Mouse (Mus musculus) embryonic facial prominence, embryonic 10.5 days (tissue): ENCODE data around the gene Mrpl2. TPM values are rescaled to one million over a fixed set of nuclear protein-coding genes. Genes with fewer than 3 reads are reported as not detected.

Source experiments
- polyA plus RNA-seq: library from polyadenylated mRNA; unstranded; fragments of >200 nt; fragmentation: Nextera tagmentation; extraction: Ambion mirVana; gene quantifications from 2 replicates; pipeline ENCODE4 v1.2.1, GENCODE M21; 2016

Mrpl2 gene
- polyA plus RNA-seq, 1 experiment from 2014 or later, result 124 TPM

Other genes starting within 250 kb of the Mrpl2 start
- 0.77 TPM in 1 of 2 replicates, not detected in the other for gene Crip3, start 217.3 kb upstream of the Mrpl2 start, polyA plus RNA-seq
- not detected in 2 replicates for gene Slc22a7, start 207.8 kb upstream of the Mrpl2 start, polyA plus RNA-seq
- 0.67 and 0.80 TPM in 2 replicates for gene Ttbk1, start 158.6 kb upstream of the Mrpl2 start, polyA plus RNA-seq
- gene Dnph1, start 149.5 kb upstream of the Mrpl2 start, polyA plus RNA-seq, result 79.9 and 81.6 TPM in 2 replicates
- gene Cul9, start 99.8 kb upstream of the Mrpl2 start, polyA plus RNA-seq, result 5.2 and 6.1 TPM in 2 replicates
- 5.6 and 7.0 TPM in 2 replicates for gene Srf, start 90.1 kb upstream of the Mrpl2 start, polyA plus RNA-seq
- 92.5 and 95.1 TPM in 2 replicates for gene Ptk7, start 16.7 kb upstream of the Mrpl2 start, polyA plus RNA-seq
- gene Klc4, start 207 bp upstream of the Mrpl2 start, polyA plus RNA-seq, result 29.0 and 32.0 TPM in 2 replicates
- 44.3 and 46.9 TPM in 2 replicates for gene Cul7, start 4.1 kb downstream of the Mrpl2 start, polyA plus RNA-seq
- gene Rrp36, start 28.1 kb downstream of the Mrpl2 start, polyA plus RNA-seq, result 61.4 and 68.9 TPM in 2 replicates
- gene Mea1, start 32.6 kb downstream of the Mrpl2 start, polyA plus RNA-seq, result 148 and 156 TPM in 2 replicates
- gene Klhdc3, start 34.7 kb downstream of the Mrpl2 start, polyA plus RNA-seq, result 148 and 151 TPM in 2 replicates
- gene Ppp2r5d, start 58.9 kb downstream of the Mrpl2 start, polyA plus RNA-seq, result 142 and 149 TPM in 2 replicates
- 22.3 and 22.9 TPM in 2 replicates for gene Pex6, start 65.2 kb downstream of the Mrpl2 start, polyA plus RNA-seq
- 0.51 and 0.57 TPM in 2 replicates for gene Gnmt, start 82.9 kb downstream of the Mrpl2 start, polyA plus RNA-seq
- 65.8 and 68.2 TPM in 2 replicates for gene Cnpy3, start 106.0 kb downstream of the Mrpl2 start, polyA plus RNA-seq
- 0.62 and 1.6 TPM in 2 replicates for gene Ptcra, start 117.5 kb downstream of the Mrpl2 start, polyA plus RNA-seq
- gene 2310039H08Rik, start 126.4 kb downstream of the Mrpl2 start, polyA plus RNA-seq, result 44.8 TPM in 2 replicates
- gene Rpl7l1, start 136.4 kb downstream of the Mrpl2 start, polyA plus RNA-seq, result 222 and 236 TPM in 2 replicates
- 3.0 and 4.4 TPM in 2 replicates for gene Bicral, start 212.3 kb downstream of the Mrpl2 start, polyA plus RNA-seq
- gene Tbcc, start 244.5 kb downstream of the Mrpl2 start, polyA plus RNA-seq, result 52.9 and 57.9 TPM in 2 replicates